Mouse (Mus musculus): ENCODE results near the gene 9130230L23Rik.

Gene 9130230L23Rik

DNA sequence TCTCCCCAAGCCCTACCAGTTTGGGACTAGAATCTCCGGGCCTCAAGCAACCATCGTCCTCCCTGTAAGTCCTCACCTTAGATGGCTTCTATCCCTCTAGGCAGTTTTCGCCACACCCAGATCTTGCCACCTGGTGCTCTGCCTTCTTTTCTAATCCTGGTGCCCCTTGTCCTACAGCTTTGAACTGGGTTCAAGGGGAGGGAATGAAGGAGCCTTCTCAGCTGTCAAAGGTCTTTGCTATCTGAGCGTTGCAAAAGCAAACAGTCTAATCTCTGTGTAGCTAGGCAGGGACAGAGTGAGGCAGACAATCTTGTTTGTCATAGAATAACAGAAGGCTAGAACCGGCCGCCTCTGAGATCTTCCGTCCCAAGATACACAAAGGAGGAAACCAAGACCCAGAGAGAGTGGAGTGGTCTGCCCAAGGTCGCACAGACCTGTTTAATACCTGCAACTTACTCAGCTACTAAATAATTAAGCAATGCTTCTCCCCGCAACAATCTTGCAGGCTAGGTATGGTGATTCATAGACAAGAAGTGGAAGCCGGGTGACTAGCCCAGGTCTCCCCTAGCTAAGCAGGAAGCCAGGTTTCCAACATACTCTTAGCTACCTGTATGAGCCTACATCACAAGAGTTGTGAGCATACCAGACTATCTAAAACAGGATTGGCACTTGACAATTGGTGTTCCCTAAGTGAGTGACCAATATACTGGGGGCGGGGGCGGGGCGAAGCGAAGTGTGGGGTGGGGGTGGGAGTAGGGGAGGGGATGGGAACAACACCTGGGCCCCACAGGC, at the start of gene 9130230L23Rik:
9130230L23Rik (minus strand) TSS at position 152 of the 792 bp plus-strand sequence.
- no peak for DNase-seq (ENCODE audit: low spot score)

DNA sequence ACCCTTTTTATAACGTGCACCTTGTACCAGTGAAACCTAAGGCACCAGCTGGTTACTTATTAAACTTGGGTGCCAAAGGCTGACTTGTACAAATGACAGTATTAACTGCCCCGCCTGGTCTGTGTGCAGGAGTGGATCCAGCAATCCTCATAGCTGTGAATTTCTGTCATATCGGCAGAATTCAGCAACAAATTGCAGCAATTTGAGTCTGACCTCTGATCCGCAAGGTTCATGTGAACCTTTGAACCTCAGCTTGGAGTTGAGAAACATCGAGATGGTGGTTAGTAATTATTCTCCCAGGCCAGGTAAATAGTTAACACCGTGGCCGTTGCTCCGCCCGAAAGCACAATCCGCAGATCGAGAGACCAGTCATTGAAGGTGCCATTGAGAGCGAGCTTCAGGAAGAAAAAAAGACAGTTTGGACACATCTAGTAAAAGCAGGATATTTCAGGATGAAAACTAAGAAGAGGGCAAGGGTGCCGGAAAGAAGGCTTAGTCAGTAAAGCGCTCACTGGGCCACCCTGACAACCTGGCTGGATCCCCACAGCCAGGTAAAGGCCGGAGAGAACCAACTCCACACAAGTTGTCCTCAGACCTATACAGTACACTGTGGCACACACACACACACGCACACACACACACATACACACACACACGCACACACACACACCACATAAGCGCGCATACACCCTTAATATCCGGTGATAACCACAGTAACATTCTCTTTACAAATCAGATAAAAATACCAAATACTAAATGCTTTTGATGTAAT, 48.9 kb upstream of the 9130230L23Rik start:
- DNase-seq (ENCODE audit: low spot score): peak; percentile 14

GRCm38 (mm10) chr5:66050841-66051240, 46.8 kb upstream of the 9130230L23Rik start:
- no peak for DNase-seq (ENCODE audit: low spot score)

DNA sequence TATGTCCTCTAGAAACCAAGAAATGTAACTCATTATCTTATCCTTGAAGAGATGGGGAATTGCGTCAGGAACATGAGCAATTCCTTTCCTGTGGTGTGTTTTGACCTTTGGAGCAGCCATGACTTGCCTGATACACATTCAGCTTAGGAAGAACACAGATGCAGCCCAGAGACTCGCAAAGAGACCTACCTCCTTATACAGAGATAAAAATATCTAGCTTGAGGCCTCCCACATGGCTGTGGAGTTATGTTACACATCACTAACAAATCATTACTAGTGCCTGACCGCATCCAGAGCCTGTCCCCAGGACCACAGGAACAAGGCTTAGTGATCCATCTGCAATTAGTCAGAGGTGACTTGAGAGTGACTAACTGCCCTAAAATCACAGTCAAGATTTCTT, 42.3 kb upstream of the 9130230L23Rik start:
- DNase-seq (ENCODE audit: low spot score): no peak

GRCm38 (mm10) chr5:66043897-66044296, 39.8 kb upstream of the 9130230L23Rik start:
- no peak for DNase-seq (ENCODE audit: low spot score)

GRCm38 (mm10) chr5:66042651-66043340, 38.7 kb upstream of the 9130230L23Rik start:
- no peak for DNase-seq (ENCODE audit: low spot score)

GRCm38 (mm10) chr5:66040744-66041279, 36.7 kb upstream of the 9130230L23Rik start:
- DNase-seq (ENCODE audit: low spot score): no peak

- DNase-seq (ENCODE audit: low spot score): no peak
Measured at GRCm38 (mm10) chr5:66039813-66040212, 35.7 kb upstream of the 9130230L23Rik start.

DNA sequence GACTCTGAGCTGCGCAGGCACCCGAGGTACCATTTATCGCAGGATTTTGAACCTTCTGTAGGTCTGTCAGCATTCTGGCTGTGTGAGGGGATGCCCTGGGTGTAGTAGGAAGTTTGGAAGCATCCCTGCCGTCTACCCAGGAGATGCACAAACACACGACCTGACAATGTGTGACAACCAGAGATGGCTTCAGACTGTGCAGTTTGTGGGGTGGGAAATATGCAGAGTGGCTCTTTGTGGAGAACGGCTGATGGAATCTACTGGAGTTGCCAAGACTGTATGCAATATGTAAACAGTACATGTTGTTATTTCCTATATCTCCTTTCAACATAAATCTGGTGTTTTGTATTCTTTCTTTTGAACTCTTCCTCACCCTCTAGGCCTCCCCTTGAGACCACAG, 33.0 kb upstream of the 9130230L23Rik start:
- DNase-seq (ENCODE audit: low spot score): no peak

DNA sequence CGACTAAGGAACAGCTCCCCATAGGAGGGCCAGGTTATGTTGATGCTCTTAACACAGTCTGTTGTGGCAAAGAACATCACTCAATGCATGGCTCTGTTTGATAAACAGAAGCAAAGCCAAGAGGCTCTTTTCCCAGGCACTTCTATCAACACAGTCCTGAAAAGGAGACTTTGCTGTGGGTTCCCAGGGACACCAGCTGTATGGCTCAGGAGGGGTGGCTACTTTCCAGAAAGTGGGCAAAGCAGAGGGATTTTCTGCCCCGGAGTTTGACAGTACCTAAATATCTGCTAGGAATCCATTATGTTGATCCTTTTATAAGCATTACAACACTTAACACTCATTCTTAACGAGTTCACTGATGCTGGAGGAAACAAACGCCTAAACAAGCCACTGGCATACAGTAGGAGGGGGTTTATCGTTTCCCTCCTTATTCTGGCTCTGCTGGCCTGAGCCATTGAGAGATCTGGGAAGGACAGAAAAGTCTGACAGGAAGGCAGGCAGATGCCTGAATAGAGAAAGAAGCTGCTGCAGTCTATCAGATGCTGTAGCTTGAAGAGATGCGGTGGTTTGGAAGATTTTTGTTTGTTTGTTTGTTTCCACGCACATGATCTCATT, 32.5 kb upstream of the 9130230L23Rik start:
- DNase-seq (ENCODE audit: low spot score): no peak

- peak; percentile 40 for DNase-seq (ENCODE audit: low spot score)
Measured at GRCm38 (mm10) chr5:66034375-66035195, 30.5 kb upstream of the 9130230L23Rik start.

GRCm38 (mm10) chr5:66032826-66033225, 28.7 kb upstream of the 9130230L23Rik start:
- DNase-seq (ENCODE audit: low spot score): no peak

- DNase-seq (ENCODE audit: low spot score): no peak
Measured at GRCm38 (mm10) chr5:66031699-66032098, 27.6 kb upstream of the 9130230L23Rik start.

- DNase-seq (ENCODE audit: low spot score): no peak
Measured at GRCm38 (mm10) chr5:66028232-66028631, 24.1 kb upstream of the 9130230L23Rik start.

GRCm38 (mm10) chr5:66027206-66027605, 23.1 kb upstream of the 9130230L23Rik start:
- no peak for DNase-seq (ENCODE audit: low spot score)

GRCm38 (mm10) chr5:66026796-66027195, 22.7 kb upstream of the 9130230L23Rik start:
- no peak for DNase-seq (ENCODE audit: low spot score)

DNA sequence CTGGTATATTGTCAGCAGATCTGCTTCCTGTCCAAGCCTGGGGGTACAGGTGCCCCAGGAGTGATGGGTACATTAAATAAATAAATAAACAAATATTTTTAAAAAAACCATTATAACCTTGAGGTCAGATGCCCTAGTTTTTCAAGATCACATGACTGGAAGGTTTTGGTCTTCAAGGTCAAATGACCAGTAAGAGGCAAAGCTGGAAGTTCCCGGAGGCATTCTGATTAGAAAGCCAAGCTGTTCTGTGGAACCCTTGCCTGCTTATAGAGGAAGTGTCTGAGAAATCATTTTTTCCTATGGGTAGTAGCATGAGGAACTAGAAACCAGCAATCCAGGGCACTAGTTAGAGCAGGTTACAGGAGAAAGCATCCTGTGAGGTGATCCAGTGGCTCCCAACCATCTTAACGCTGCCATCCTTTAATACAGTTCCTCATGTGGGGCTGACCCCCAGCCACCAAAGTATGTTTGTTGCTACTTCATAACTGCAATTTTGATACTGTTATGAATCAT, 11.4 kb upstream of the 9130230L23Rik start:
- DNase-seq (ENCODE audit: low spot score): no peak

DNA sequence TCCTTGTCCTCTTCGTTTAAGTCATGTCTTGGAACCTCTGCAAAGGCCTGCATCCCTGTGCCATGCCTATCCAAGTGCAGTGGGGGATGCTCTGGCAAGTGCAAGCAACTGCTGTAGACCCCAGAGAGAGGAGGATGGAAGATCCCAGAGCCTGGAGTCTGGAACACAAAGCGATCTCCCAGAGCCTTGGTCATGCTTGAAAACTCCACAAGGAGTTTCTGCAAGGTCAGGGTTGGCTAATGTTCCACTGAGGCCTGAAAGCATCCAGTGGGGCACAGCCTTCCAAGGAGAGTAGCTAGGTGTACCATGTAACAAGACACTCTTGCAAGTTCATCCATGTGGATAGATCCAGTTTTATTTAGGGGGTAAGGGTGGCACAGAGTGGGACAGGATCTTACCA, 10.4 kb upstream of the 9130230L23Rik start:
- no peak for DNase-seq (ENCODE audit: low spot score)

GRCm38 (mm10) chr5:66013999-66014398, 9.9 kb upstream of the 9130230L23Rik start:
- no peak for DNase-seq (ENCODE audit: low spot score)

GRCm38 (mm10) chr5:66008245-66008967, 4.3 kb upstream of the 9130230L23Rik start:
- no peak for DNase-seq (ENCODE audit: low spot score)
